Mouse (Mus musculus): ENCODE measurements around the gene Ly6g5b.
A peak's percentile ranks its signal among the peaks of the same experiment; 100 is the strongest.

The Ly6g5b gene

GRCm38 (mm10) chr17:35104754-35105153 is 10.5 kb downstream of the Ly6g5b start:
- DNase-seq (ENCODE audit: low spot score), result no peak

- DNase-seq (ENCODE audit: low spot score), result no peak
Measured at GRCm38 (mm10) chr17:35104079-35104478, 11.1 kb downstream of the Ly6g5b start.

GRCm38 (mm10) chr17:35103221-35103690 is 12.0 kb downstream of the Ly6g5b start:
- DNase-seq (ENCODE audit: low spot score), result no peak

- no peak for DNase-seq (ENCODE audit: low spot score)
Measured at GRCm38 (mm10) chr17:35102299-35102698, 12.9 kb downstream of the Ly6g5b start.

GRCm38 (mm10) chr17:35101161-35101560 is 14.1 kb downstream of the Ly6g5b start:
- DNase-seq (ENCODE audit: low spot score), result no peak

GRCm38 (mm10) chr17:35100196-35100765 is 14.9 kb downstream of the Ly6g5b start:
- no peak for DNase-seq (ENCODE audit: low spot score)

- DNase-seq (ENCODE audit: low spot score), result no peak
Measured at GRCm38 (mm10) chr17:35097164-35097655, 18.0 kb downstream of the Ly6g5b start.

- no peak for DNase-seq (ENCODE audit: low spot score)
Measured at GRCm38 (mm10) chr17:35096597-35096996, 18.6 kb downstream of the Ly6g5b start.

- DNase-seq (ENCODE audit: low spot score), result no peak
Measured at GRCm38 (mm10) chr17:35094475-35095365, 20.5 kb downstream of the Ly6g5b start.

GRCm38 (mm10) chr17:35092403-35093198 is 22.6 kb downstream of the Ly6g5b start:
- no peak for DNase-seq (ENCODE audit: low spot score)

- no peak for DNase-seq (ENCODE audit: low spot score)
Measured at GRCm38 (mm10) chr17:35090166-35090932, 24.9 kb downstream of the Ly6g5b start.

GRCm38 (mm10) chr17:35088825-35089644 is 26.2 kb downstream of the Ly6g5b start, which contains the start of gene Abhd16a:
Gene Abhd16a, plus strand, starts transcription at chr17:35089263.
- DNase-seq (ENCODE audit: low spot score), result peak; percentile 92

GRCm38 (mm10) chr17:35088151-35088550 is 27.1 kb downstream of the Ly6g5b start:
- no peak for DNase-seq (ENCODE audit: low spot score)

- DNase-seq (ENCODE audit: low spot score), result no peak
Measured at GRCm38 (mm10) chr17:35085208-35085865, 29.9 kb downstream of the Ly6g5b start, which contains the start of gene Ly6g6f. Gene Ly6g6f, minus strand, starts transcription at chr17:35085610.

- DNase-seq (ENCODE audit: low spot score), result no peak
Measured at GRCm38 (mm10) chr17:35083929-35084497, 31.2 kb downstream of the Ly6g5b start.

GRCm38 (mm10) chr17:35082841-35083576 is 32.2 kb downstream of the Ly6g5b start:
- DNase-seq (ENCODE audit: low spot score), result no peak

GRCm38 (mm10) chr17:35080710-35081109 is 34.5 kb downstream of the Ly6g5b start:
- no peak for DNase-seq (ENCODE audit: low spot score)

- DNase-seq (ENCODE audit: low spot score), result no peak
Measured at GRCm38 (mm10) chr17:35080248-35080647, 35.0 kb downstream of the Ly6g5b start.

GRCm38 (mm10) chr17:35079778-35080177 is 35.5 kb downstream of the Ly6g5b start:
- DNase-seq (ENCODE audit: low spot score), result no peak

Data from testis, postnatal 14 days (tissue).